Mouse (Mus musculus): ENCODE data around the gene Izumo1. TPM values are rescaled to one million over a fixed set of nuclear protein-coding genes. Genes with fewer than 3 reads are reported as not detected.

Izumo1 gene
- under 1 TPM in 1 of 2 experiments, not detected in 1; 0.20 TPM for total RNA-seq (2021)

DNA sequence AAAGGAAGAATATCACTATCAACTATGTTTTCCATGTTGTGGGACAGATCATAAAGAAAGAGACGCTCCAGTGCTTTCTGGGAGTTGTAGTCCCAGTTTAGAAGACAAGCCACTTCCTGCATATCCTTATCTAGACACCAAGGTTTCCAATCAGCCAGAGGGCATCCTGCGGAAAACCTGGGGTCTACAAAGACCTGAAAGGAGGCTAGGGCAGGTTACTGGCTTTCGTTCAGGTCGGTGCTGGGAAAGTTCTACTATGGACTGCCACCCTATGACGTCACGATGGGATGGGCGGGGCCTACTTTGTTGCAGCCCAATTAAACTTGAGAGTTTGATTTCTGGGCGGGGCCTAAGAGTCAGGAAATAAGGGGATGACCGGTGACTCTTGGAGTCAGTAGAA is at the start of gene Izumo1:
Izumo1 (plus strand) TSS at position 369 of the 400 bp plus-strand sequence.
- intact Hi-C loops (cut with DNase I) = no loop called here
- DNase-seq = no peak

DNA sequence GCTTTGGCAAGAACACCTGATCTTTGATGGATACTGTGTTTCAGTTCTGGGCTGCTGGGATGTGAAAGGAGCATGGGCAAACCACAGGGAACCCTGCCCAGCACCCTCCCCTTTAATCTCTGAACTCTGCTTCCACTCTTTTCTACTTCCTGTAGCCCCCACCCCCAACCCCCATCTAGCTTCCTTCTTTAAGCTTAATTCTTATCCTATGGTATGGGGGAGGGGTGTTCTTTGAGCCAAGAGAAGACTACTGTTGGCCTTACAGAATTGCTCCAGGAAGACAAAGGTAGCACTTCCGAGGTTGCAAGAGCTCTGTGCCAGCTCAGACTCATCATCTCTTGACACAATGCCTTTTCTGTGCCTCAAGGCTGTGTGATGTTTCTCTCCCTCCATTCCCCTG is 49.6 kb upstream of the Izumo1 start:
- no peak for DNase-seq
- intact Hi-C loops (cut with DNase I) = no loop called here

DNA sequence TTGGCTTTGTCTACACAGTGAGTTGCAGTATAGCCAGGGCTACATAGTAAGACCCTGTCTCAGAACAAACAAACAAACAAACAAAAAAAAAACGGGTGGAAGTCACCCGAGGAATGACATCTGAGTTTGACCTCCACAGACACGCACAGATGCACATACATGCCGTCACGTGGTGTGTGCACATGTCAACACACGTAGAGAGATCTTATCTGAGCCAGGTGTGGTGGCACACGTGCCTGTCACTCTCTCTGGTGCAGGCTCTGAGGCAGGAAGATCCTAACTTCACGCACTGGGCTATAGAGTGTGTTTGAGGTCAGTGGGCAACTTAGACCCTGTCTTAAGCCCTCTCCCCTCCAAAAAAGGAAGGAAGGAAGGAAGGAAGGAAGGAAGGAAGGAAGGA is 47.7 kb upstream of the Izumo1 start:
- intact Hi-C loops (cut with DNase I) = no loop called here
- no peak for DNase-seq

DNA sequence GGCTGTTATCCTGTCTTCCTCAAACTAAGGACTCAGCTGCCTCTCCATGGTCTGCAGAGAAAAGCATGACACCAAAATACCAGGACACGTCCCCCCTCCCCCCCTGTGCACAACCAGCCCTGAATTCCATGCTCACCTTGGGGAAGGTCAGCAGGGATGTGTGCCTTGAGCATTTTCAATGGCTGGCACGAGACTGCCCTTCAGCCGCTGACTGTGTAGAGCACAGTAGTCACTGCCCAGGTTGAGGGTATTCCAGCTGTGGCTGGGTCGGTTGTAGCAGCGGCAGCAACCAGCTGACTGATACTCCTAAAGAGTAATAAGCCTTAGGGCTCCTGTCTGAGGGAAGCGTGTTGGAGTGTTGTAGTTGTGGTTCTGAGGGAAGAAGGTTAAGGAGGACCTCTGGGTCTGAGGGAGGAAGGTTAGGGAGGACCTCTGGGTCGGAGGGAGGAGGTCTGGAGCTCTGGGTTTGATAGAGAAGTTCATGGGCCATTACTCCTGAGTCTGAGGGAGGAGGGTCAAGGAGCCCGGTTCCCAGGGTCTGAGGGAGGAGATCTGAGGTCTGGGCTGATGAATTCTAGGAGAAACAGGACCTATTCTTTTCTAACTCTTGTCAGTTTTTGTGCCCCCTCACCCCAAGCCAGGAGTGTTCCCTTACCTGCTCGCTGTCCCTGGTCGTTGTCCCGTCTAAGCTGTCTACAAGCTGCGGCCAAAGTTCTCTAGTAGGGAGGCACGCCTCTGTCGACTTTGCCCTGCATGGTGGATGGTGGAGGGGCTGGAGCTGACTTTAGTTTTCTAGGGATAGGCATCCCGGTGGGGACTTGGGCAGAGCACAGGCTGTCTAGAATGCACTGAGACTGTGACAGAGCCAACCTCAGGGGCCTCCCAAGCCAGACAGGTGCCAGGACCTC is 46.9 kb upstream of the Izumo1 start:
- intact Hi-C loops (cut with DNase I) = no loop called here
- no peak for DNase-seq

DNA sequence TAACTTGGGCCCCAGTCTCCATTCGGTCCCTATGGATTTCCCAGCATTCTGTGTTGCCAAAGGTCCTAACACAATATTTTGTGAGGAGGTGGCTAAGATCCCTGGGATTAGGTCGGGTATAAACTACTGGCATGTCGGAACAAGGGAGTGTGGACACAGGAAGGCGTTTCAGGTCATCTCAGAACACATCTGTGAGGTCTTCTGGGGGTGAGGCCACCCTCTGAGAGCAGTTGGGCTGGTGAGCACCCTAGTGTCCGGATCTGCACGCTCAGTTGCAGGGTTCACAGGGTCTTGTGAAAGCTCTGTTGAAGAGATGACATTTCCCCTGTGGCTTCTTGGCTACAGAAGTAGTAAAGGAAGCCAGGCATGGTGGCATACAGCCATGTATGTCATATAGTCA is 35.7 kb upstream of the Izumo1 start:
- intact Hi-C loops (cut with DNase I) = no loop called here

DNA sequence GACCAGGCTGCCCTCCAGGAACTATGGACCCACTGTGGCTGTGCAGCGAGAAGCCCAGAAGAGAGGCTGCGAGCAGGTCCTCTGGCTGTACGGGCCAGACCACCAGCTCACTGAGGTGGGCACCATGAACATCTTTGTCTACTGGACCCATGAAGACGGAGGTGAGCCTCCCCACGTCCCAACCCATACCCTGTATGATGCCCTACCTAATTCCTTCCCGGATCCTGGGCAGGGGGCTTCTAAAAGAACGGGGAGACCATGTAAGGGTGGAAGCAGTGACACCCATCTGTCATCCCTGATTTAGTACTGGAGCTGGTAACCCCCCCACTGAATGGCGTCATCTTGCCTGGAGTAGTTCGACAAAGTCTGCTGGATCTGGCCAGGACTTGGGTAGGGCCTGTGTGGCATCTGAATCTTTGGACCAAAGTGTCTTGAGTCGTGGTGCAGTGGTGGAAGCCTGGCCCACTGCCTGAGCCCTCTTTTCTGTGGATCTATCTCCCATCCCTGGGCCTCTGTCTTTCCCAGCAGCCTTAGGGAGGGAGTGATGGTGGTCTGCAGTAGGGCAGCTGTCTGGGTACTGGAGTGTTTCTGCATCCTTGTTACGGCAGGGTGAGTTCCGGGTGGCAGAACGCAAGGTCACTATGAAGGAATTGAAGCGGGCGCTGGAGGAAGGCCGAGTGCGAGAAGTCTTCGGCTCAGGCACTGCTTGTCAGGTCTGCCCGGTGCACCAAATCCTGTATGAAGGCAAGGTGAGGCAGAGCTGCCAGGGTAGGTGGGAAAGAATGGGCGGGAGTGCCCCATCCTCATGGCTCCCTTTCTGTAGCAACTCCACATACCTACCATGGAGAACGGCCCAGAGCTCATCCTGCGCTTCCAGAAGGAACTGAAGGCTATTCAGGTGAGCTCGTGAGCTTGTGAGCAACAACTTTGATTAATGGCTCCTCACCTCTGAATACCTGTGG is 33.7 kb upstream of the Izumo1 start:
- intact Hi-C loops (cut with DNase I) = no loop called here

More for the DNA sequence above, 35.7 kb upstream of the Izumo1 start:
- DNase-seq = no peak

DNA sequence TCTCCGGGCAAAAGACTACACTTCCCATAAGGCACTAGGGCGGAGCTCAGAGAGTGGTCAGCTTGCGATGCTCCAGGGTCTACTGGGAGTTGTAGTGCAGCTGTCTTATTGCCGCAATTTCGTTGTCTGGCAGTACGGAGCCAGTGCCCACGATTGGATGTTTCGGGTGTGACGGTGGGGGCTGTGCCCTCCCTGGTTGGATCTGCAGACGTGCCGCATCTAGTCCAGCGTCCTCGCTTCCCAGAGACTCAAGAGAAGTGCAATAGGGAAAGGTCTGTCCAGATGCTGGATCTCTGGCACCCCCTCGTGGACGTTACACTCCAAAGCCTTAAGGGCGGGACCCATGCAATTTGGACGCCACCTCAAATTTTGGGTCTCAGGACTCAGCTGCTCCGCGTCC is 32.4 kb upstream of the Izumo1 start:
- intact Hi-C loops (cut with DNase I) = no loop called here
- peak; percentile 96 for DNase-seq

More for the DNA sequence above, 33.7 kb upstream of the Izumo1 start:
- no peak for DNase-seq

DNA sequence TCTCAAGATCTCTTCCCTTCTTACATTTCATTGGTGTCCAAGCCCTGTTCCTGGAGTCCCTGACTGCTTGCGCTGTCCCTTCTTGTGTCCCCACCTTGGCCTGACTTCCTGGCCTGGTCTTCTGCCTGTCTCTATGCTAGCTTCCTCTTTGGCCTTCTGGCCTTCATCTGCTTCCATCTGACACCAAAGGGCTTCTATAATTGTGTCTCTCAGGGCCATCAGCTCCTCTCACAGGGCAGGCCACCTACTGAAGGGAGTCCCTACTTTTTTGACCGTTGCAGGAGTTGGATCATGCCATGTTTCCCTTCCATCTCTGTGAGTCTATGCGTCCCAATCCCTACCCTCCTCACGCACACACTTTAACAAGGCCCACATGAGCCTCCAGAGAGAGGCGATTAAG is 31.7 kb upstream of the Izumo1 start:
- DNase-seq = no peak
- intact Hi-C loops (cut with DNase I) = loop anchor here (10.0 kb wide), 1 partner anchor 95 kb away; the partner anchor contains the start of gene Ntn5

DNA sequence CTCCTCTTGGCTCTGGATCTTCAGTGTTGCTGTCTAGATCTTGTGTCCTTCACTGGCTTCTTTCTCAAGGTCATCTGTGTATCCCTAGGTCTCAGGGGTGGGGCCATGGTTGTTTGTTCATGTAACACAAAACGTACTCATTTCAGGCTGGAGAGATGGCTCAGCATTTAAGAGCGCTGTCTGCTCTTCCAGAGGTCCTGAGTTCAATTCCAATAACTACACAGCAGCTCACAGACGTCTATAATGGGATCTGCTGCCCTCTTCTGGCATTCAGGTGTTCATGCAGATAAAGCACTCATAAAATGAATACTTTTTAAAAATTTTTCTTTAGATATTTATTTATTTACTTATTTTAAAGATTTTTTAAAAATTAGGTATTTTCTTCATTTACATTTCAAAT is 30.7 kb upstream of the Izumo1 start:
- DNase-seq = no peak
- intact Hi-C loops (cut with DNase I) = loop anchor here (10.0 kb wide), 1 partner anchor 94 kb away; the partner anchor contains the start of gene Ntn5

DNA sequence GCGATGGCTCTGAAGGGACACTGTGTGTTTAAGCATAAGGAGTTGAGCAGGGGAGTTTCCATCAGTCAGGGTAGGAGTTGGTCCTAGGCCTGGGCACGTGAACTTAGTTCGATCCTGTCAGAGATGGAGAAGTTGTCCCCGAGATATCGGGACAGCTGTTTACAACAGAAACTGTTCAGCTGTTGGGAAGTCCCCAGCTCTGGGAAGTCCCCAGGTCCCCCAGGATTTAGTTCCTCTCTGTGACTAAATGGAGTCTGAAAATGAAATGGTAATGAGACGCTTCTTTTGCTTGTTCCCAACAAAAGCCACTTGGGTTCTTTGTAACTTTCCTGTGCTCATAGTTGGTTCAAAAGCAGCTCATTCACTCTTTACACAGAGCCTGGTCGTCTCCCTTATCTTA is 29.7 kb upstream of the Izumo1 start:
- intact Hi-C loops (cut with DNase I) = loop anchor here (10.0 kb wide), 1 partner anchor 93 kb away; the partner anchor contains the start of gene Ntn5
- DNase-seq = no peak

DNA sequence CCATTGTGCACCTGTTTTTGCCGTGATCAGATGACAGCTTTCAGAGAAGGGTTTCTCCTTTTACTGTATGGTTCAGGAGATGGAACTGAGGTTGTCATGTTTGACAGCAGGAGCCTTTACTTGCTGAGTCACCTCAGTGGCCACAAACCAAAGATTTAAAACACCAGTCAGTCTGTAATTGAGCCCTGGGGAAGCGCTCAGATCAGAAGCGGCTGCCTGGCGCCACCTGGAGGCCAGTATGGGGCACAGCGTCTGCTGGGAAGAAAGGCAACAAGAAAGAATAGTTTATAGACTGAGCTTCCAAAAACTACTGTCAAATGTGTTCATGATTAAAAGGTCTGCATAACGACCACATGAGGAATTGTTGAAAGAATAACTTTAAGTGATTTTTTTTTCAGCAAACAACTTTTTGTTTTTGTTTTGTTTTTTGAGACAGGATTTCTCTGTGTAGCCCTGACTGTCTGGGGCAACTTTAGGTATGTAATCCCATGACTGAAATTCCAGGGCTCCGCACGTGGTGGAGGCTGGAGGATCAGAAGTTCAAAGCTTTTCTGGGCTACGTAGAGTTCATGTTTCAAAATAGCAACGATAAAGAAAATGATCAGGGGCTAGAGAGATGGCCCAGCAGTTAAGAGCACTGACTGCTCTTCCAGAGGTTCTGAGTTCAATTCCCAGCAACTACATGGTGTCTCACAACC is 28.3 kb upstream of the Izumo1 start:
- peak; percentile 60 for DNase-seq
- intact Hi-C loops (cut with DNase I) = loop anchor here (10.0 kb wide), 1 partner anchor 92 kb away; the partner anchor contains the start of gene Ntn5

DNA sequence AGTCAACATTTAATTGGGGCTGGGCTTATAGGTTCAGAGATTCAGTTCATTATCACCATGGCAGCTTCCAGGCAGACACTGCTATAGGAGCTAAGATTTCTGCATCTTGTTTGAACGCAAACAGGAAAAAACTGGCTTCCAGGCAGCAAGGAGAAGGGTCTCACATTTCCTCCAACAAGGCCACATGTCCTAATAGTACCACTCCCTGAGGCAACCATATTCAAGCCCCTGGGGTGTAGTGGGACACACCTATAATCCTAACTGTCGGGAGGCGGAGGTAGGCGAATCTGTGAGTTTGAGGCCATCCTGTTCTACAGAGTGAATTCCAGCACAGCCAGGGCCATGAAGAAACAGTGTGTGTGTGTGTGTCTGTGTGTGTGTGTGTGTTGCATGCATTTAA is 26.4 kb upstream of the Izumo1 start:
- intact Hi-C loops (cut with DNase I) = loop anchor here (2.0 to 10.0 kb wide), 2 partner anchors 18 to 90 kb away; partner anchors contain the start of gene Ntn5

DNA sequence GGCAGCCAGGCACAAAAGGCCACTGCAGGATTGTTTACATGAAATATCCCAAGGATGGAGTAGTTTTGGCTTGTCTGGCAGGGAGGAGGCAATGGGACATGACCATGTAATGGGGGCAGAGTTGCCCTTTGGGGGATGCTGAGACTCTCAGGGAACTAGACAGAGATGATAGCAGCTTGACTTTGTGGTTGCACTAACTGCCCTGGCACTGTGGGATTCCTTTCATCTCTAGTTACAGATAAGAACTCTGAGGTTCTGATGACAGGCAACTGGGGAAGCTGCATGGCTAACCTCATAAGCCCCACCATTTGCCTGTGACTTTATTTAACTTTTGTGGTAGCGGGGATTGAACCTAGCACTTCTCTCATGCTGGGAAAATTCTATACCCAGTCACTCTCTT is 25.5 kb upstream of the Izumo1 start:
- DNase-seq = no peak
- intact Hi-C loops (cut with DNase I) = loop anchor here (10.0 kb wide), 1 partner anchor 89 kb away; the partner anchor contains the start of gene Ntn5

More for the DNA sequence above, 26.4 kb upstream of the Izumo1 start:
- DNase-seq = no peak

DNA sequence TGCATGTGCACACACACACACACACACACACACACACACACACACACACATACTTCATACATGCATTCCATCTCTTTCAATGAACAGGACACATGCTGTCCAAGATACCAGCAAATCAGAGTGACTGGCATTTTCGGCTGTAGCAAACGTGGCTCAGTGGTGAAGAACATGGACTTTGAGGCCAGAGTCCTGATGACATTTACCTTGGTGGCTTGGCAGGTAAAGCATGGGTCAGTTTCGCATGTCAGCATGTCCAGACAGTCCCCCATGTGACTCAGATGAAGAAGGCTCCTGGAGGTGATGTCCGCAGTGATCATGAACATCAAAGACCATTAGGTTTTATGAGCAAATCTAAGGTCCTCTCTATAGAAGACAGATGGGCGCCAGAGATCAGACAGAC is 24.6 kb upstream of the Izumo1 start:
- intact Hi-C loops (cut with DNase I) = loop anchor here (10.0 kb wide), 1 partner anchor 88 kb away; the partner anchor contains the start of gene Ntn5
- DNase-seq = no peak

DNA sequence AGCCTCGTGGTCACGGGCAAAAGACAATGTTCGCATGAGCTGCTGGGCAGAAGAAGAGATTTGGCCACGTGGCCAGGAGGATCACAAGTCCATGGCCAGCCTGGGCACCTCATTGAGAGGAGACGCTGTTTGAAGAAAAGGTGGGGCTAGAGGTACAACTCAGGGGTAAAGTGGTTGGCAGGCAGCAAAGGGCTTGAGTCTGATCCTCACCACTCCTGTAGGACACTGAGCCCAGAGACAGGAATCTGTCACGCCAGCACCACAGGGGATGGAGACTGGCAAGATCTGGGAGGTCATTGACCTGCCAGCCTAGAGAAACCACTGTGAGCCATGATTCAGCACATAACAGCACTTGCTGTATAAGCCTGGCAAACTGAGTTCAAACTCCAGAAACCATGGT is 24.1 kb upstream of the Izumo1 start:
- intact Hi-C loops (cut with DNase I) = loop anchor here (10.0 kb wide), 1 partner anchor 87 kb away; the partner anchor contains the start of gene Ntn5
- DNase-seq = no peak

DNA sequence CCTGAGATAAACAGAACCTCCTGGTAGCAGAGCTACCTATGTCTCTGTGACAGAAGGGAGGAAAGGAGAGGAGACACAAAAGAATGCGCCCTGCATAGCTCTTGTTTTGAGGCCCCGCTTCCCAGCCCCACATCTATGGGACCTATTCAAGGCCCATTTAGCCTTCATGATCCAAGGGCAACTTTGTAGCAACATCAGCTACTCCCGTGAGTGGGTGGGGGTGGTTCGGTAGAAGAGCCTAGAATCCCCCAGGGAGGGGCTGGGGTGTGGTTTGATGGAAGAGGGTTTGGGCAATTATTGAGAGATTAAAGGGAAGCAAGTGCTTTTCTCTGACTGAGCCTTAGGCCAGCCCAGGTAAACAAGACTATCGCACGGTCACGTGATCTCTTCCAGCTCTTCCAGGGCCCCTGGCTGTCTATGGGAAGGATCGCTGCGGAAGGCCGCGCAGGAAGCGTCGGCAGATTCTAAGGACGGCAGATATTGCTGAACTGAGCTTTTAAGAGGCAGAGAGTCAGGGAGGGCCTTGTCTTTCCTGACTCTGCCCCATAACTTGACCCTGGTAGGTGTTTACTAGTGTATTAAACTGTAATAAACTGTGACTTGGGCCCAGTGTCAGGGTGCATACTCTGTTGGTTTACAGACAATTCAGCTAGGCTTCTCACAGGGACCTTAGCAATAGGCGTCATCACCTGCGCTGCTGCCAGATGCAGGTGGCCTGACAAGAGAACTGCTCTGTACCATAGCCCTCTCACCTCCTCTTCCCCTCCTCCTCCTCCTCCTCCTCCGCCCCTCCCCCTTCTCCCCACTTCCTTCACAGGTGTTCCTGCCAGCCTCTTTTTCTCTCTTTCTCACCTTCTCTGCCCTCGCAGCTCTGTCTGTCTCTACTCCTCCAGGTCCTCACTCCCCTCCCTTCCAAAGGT is 22.4 kb upstream of the Izumo1 start:
- DNase-seq = no peak
- intact Hi-C loops (cut with DNase I) = loop anchor here (10.0 kb wide), 1 partner anchor 86 kb away; the partner anchor contains the start of gene Ntn5

DNA sequence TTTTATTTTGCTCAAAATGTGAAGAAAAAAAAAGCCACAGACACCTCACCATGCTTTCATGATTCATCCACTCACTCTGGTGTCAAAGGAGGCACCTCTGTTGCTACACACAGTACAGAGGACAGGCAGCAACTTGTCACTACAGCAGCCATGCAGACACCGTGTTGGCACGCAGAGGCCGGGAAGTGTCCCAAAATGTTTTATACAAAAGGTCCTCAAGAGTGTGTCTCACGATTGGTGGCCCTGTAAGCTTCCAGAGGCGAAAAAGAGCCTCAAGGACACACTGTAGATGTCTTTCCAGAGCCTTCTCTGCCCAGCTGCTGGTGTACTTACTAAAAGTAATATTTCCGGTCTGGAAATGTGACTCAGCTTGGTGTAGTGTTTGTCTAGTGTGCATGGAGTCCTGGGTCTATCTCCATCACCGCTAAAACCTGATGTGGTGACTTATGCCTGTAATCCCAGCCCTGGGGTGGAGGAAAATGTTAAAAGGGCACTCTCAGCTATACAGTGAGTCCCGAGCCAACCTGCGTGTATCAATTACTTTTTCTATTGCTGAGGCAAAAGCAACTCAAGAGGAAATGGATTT is 15.8 kb upstream of the Izumo1 start:
- intact Hi-C loops (cut with DNase I) = no loop called here

DNA sequence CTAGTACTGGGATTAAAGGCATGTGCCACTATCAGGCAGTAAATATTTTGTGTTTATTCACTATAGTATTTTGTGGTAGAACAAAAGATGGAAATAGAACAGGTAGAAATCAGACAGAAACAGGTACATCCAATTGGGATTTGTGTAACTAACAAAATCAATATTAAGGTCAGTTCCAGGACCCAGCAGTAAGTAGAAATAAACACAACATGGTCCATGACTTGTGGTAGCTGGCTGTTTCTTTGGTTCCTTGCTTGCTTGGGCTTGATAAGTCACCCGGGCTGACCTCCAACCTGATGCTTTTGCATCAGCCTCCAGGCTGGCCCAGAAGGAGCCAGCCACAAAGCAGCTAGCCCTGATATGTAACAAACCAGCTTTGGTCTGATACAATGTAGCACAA is 12.1 kb upstream of the Izumo1 start:
- no peak for DNase-seq
- intact Hi-C loops (cut with DNase I) = no loop called here

More for the DNA sequence above, 15.8 kb upstream of the Izumo1 start:
- no peak for DNase-seq

DNA sequence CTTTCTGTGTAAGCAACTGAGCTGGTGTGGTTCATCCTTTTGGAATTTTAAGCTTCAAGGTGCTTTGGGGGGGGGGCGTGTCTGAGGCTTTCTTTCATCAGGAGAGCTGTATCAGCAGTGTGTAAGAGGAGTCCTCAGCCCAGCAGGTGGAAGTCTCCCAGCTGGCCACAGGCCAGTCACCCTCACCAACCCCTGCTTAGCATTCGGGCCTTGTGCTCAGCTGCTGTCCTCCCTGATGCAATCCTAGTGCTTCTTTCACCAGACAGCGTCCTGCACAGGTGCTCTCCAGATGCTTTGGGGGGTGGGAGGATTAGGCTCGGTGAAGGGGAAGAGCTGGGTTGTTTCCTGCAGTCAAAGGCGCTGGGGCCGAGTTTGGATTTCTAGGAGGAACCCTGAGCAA is 5.3 kb upstream of the Izumo1 start:
- DNase-seq = no peak
- intact Hi-C loops (cut with DNase I) = no loop called here
